Mouse (Mus musculus): Measurements from ENCODE around the gene Dop1b.

DNA sequence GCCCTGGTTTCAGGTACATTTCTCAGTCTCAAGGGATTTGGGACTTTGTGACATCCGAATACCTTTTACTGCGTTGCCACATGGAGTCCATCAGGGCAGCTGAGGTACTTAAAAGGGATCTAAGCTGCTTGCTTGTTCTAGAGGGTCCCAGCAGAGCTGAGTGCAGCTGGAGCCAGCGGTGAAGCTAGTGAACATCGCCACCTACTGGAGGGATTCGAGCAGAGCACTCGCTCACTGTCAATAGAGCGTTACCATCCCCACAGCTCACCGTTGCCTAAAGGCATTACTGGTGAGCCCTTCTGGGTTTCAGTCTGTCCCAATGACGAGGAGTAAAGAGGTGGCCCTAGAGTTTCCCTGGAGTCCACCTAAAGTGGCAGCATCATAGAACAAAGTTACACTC lies 74.1 kb downstream of the Dop1b start:
- peak; percentile 90; the same call in 1 of the 2 replicates for TF ChIP-seq CTCF (IDR thresholded peaks at IDR 0.05; ENCODE audit: control insufficient read depth, insufficient read depth, insufficient replicate concordance, low read depth, low read length)
- no peak for TF ChIP-seq POLR2A (IDR thresholded peaks at IDR 0.05; ENCODE audit: control insufficient read depth, low read depth, low read length)

Measured in testis, adult 2 months (tissue).